Mouse (Mus musculus) cortical plate, adult 2 months (tissue): Measurements from ENCODE around the gene 4930556J24Rik. TPM values are rescaled to one million over a fixed set of nuclear protein-coding genes. Genes with fewer than 3 reads are reported as not detected.
A peak's percentile ranks its signal among the peaks of the same experiment; 100 is the strongest.

Source experiments
- H3K27ac ChIP-seq: fragments of 200-500 bp; 2 replicates; pipeline ENCODE4 v1.5.1; 2012; ENCODE audit warnings: low read length, control low read depth, inconsistent platforms; ENCODE audit not compliant: insufficient read depth
- H3K4me1 ChIP-seq: fragments of 200-500 bp; 2 replicates; pipeline ENCODE4 v1.6.1; 2011; ENCODE audit warnings: low read length; ENCODE audit not compliant: control insufficient read depth, insufficient read depth
- H3K4me3 ChIP-seq: fragments of 200-500 bp; 2 replicates; pipeline ENCODE4 v1.5.1; 2011; ENCODE audit warnings: mild to moderate bottlenecking, low read length, control low read depth; ENCODE audit not compliant: insufficient read depth
- CTCF ChIP-seq: fragments of 200-500 bp; IDR thresholded peaks from 2 replicates; pipeline ENCODE4 v1.5.1; 2011; ENCODE audit warnings: mild to moderate bottlenecking, control low read depth, low read length; ENCODE audit not compliant: insufficient read depth; ENCODE audit errors: extremely low read depth
- POLR2A ChIP-seq: fragments of 200-500 bp; IDR thresholded peaks from 2 replicates; pipeline ENCODE4 v1.6.1; 2011; ENCODE audit warnings: mild to moderate bottlenecking, low read length, control low read depth; ENCODE audit not compliant: insufficient read depth; ENCODE audit errors: extremely low read depth
- polyA plus RNA-seq: library from polyadenylated mRNA; depleted of rRNA; stranded (reverse); fragments of >200 nt; gene quantifications from 2 replicates; pipeline ENCODE4 v1.2.3, GENCODE M21; 2012

Gene 4930556J24Rik
- polyA plus RNA-seq, 1 experiment: 0.27 TPM

GRCm38 (mm10) chr11:3922731-3923130 lies 53.8 kb downstream of the 4930556J24Rik start:
- Histone ChIP-seq H3K27ac (no peak overlapping the region), H3K4me1 (no peaks in the 10 kb centered on the region), H3K4me3 (no peak overlapping the region)
- TF ChIP-seq POLR2A: no peak
- TF ChIP-seq CTCF: no peak

DNA sequence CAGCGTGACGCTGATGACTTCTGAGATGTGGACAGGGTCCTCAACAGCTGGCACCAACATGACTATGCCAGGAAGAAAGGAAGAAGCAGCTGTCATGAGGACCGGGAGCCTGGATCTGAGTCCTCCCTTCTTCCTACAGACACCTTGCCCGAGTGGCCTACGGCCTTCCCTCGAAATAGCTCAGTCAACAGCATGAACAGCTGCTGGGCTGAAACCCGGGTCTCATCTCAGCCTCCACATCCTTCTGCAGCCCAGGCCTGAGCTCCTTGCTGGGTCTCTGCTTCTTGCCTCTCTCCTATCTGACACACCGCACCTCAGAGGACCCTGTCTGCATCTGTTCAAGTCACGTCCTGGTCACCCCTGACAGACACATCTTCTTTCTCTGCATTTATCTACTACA lies 54.5 kb downstream of the 4930556J24Rik start:
- H3K27ac ChIP-seq: no peak overlapping the region
- no peak for TF ChIP-seq CTCF
- no peak for TF ChIP-seq POLR2A
- no peak overlapping the region for H3K4me3 ChIP-seq
- no peaks in the 10 kb centered on the region for H3K4me1 ChIP-seq

GRCm38 (mm10) chr11:3921281-3921850 lies 55.2 kb downstream of the 4930556J24Rik start:
- Histone ChIP-seq H3K4me3 (no peak overlapping the region), H3K4me1 (no peaks in the 10 kb centered on the region), H3K27ac (no peak overlapping the region)
- TF ChIP-seq CTCF (peak; percentile 92), POLR2A (no peak)

- no peak overlapping the region for H3K4me3 ChIP-seq
- no peaks in the 10 kb centered on the region for H3K4me1 ChIP-seq
- TF ChIP-seq CTCF (no peak), POLR2A (no peak)
- H3K27ac ChIP-seq: no peak overlapping the region
Observed at GRCm38 (mm10) chr11:3920476-3920875, 56.1 kb downstream of the 4930556J24Rik start.

DNA sequence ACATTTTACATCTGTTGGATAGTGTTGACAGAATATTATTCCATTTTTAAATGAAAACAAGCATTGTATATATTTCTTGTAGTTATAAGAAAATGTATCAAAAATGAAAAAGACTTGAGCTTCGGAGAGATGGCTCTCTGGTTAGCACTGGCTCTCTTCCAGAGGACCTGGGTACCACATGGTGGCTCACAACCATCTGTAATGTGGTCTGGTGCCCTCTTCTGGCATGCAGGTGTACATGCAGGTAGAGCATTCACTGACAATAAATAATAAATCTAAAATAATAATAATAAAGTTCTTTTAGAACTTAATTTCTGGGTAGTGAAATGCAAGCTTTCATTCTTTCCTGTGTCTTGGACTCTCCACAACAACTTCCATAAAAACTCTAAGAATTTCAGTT lies 57.8 kb downstream of the 4930556J24Rik start:
- no peak for TF ChIP-seq POLR2A
- TF ChIP-seq CTCF: 0 out of 2 replicates have a peak, but pooled peaks have one; percentile 15
- no peak overlapping the region for H3K4me3 ChIP-seq
- no peaks in the 10 kb centered on the region for H3K4me1 ChIP-seq
- no peak overlapping the region for H3K27ac ChIP-seq

GRCm38 (mm10) chr11:3914109-3914840 lies 62.3 kb downstream of the 4930556J24Rik start, which contains the start of gene Slc35e4:
TSS of gene Slc35e4 (minus strand) at chr11:3914664.
- Histone ChIP-seq H3K4me3 (peak within 1 kb of the TSS; percentile 94), H3K4me1 (peaks cover 16% of the 10 kb centered on the region), H3K27ac (peak within 1 kb of the TSS; percentile 85)
- TF ChIP-seq POLR2A (no peak), CTCF (peak; percentile 84)

GRCm38 (mm10) chr11:3913316-3914108 lies 63.1 kb downstream of the 4930556J24Rik start:
- TF ChIP-seq POLR2A (0 out of 2 replicates have a peak, but pooled peaks have one; percentile 25), CTCF (no peak)
- Histone ChIP-seq H3K27ac (peak overlapping the region; percentile 85), H3K4me3 (peak overlapping the region; percentile 94), H3K4me1 (peaks cover 18% of the 10 kb centered on the region)

DNA sequence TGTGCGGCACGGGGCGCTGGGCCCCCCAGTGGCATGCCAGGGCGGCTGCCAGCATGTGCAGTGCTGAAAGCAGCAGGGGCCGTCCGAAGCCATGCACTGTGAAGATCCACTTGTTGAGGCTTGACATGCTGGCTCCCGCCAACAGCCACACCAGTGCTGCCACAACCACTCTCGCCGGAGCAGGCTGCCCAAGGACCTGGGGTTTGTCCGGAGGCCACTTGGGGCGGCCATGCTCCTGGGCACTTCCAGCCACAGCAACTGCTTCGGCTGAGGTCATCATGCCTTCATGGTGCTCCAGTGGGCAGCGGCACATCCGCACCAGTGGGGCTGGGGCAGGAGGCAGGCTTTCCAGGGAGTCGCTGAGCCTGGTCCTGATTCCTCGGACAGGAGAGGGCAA lies 63.7 kb downstream of the 4930556J24Rik start:
- Histone ChIP-seq H3K4me1 (peaks cover 19% of the 10 kb centered on the region), H3K4me3 (peak overlapping the region; percentile 94), H3K27ac (peak overlapping the region; percentile 85)
- TF ChIP-seq POLR2A (no peak), CTCF (no peak)

GRCm38 (mm10) chr11:3912100-3912874 lies 64.3 kb downstream of the 4930556J24Rik start:
- Histone ChIP-seq H3K4me3 (peak overlapping the region; percentile 94), H3K27ac (0 out of 2 replicates have a peak overlapping the region, but pooled peaks have one; percentile 85), H3K4me1 (peaks cover 19% of the 10 kb centered on the region)
- TF ChIP-seq CTCF: no peak
- TF ChIP-seq POLR2A: no peak

- 0 out of 2 replicates have a peak overlapping the region, but pooled peaks have one; percentile 29 for H3K27ac ChIP-seq
- peaks cover 19% of the 10 kb centered on the region for H3K4me1 ChIP-seq
- peak overlapping the region; percentile 94 for H3K4me3 ChIP-seq
Observed at GRCm38 (mm10) chr11:3911440-3911839, 65.1 kb downstream of the 4930556J24Rik start.
